Mouse (Mus musculus) megakaryocyte, embryonic 14.5 days (primary cell): ENCODE measurements at regions not wholly inside any gene's neighbourhood (a gene's known extent, or its start where the extent isn't known, plus 50 kb on each side); places are given as distances from the start of the nearest gene placed in this dataset.

Source experiments
- FLI1 ChIP-seq: IDR thresholded peaks from 2 replicates; pipeline ENCODE4 v1.6.1; 2012; ENCODE audit warnings: low read length, inconsistent platforms, mixed read lengths
- GATA1 ChIP-seq: IDR thresholded peaks from 3 replicates; pipeline ENCODE4 v1.6.1; 2012; ENCODE audit warnings: mixed read lengths, low read length, inconsistent platforms, borderline replicate concordance

DNA sequence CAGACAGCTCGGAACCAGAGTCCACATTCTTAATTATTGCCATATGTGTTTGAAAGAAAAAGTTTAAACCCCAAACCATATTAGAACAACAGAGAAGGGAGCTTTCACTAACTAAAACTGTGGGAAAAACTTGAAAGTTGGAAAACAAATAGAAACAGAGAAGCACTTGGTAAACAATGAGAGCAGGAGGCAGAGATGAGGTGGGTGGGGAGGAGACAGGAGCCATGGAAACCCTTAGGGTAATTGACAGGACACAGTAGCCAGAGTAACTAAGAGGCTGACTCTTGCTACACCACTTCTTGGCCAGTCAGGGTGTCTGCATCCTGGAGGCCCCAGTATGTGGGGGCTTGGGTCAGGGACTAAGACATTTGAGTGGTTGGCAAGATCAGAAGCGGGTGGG is 160.7 kb downstream of the Moxd1 start:
- TF ChIP-seq GATA1 (no peak), FLI1 (no peak)
